Mouse (Mus musculus) heart, postnatal 0 days (tissue): ENCODE data around the gene Susd5. TPM values are rescaled to one million over a fixed set of nuclear protein-coding genes. Genes with fewer than 3 reads are reported as not detected.

Source experiments
- ATAC-seq: fragments of 200-750 bp; cut with Nextera tagmentation; 2 replicates; pipeline ENCODE4 v1.8.0; 2017; ENCODE audit warnings: low read depth, moderate number of reproducible peaks, moderate library complexity; ENCODE audit not compliant: insufficient read depth
- DNase-seq: peaks from one replicate; pipeline ENCODE4 v3.0.0-alpha.2; 2016; ENCODE audit warnings: low spot score
- H3K27ac ChIP-seq: fragments of 300-500 bp; sonication (generic); 2 replicates; pipeline ENCODE4 v1.5.1; 2014; ENCODE audit warnings: low read depth, mild to moderate bottlenecking
- H3K27me3 ChIP-seq: fragments of 300-500 bp; sonication (generic); 2 replicates; pipeline ENCODE4 v1.6.1; 2014; ENCODE audit warnings: low read length, mixed read lengths; ENCODE audit not compliant: control insufficient read depth, insufficient read depth
- H3K36me3 ChIP-seq: fragments of 300-500 bp; sonication (generic); replicated peaks from 2 replicates; pipeline ENCODE4 v1.6.1; 2014; ENCODE audit warnings: low read length, mixed read lengths; ENCODE audit not compliant: control insufficient read depth, insufficient read depth
- H3K4me1 ChIP-seq: fragments of 300-500 bp; sonication (generic); 2 replicates; pipeline ENCODE4 v1.6.1; 2014; ENCODE audit warnings: antibody characterized with exemption; ENCODE audit not compliant: control insufficient read depth, insufficient read depth
- H3K4me2 ChIP-seq: fragments of 300-500 bp; sonication (generic); 2 replicates; pipeline ENCODE4 v1.6.1; 2014; ENCODE audit warnings: low read depth, mild to moderate bottlenecking, low read length, moderate library complexity
- H3K4me3 ChIP-seq: fragments of 300-500 bp; sonication (generic); 2 replicates; pipeline ENCODE4 v1.5.1; 2014; ENCODE audit warnings: low read depth, low read length
- H3K9ac ChIP-seq: fragments of 300-500 bp; sonication (generic); replicated peaks from 2 replicates; pipeline ENCODE4 v1.6.1; 2014; ENCODE audit warnings: low read depth, low read length, mixed read lengths
- H3K9me3 ChIP-seq: fragments of 300-500 bp; sonication (generic); replicated peaks from 2 replicates; pipeline ENCODE4 v1.6.1; 2016; ENCODE audit warnings: low read length; ENCODE audit not compliant: control insufficient read depth
- CTCF ChIP-seq: IDR thresholded peaks from 2 replicates; pipeline ENCODE4 v1.5.1; 2016; ENCODE audit warnings: antibody characterized with exemption, control low read depth, low read depth
- EP300 ChIP-seq: IDR thresholded peaks from 2 replicates; pipeline ENCODE4 v1.6.1; 2016; ENCODE audit warnings: antibody characterized with exemption, low read depth
- WGBS: fragments of 180-500 bp; shearing (Covaris S2); extraction: QIAGEN DNeasy Blood & Tissue Kit; methylation state at CpG from one replicate; pipeline ENCODE4 v1.1.7; 2014; 5-methylcytosine and 5-hydroxymethylcytosine counted together
- polyA plus RNA-seq: library from polyadenylated mRNA; unstranded; fragments of >200 nt; fragmentation: Nextera tagmentation; extraction: Ambion mirVana; gene quantifications from 2 replicates; pipeline ENCODE4 v1.2.1, GENCODE M21; 2015
- total RNA-seq: library from RNA; depleted of rRNA; stranded (reverse); fragments of >200 nt; gene quantifications from 2 replicates; pipeline ENCODE4 v1.2.3, GENCODE M21; 2014; ENCODE audit warnings: low replicate concordance

Susd5 gene
- total and polyA plus RNA-seq, 2 experiments from 2014 or later, result 0.19 to 0.25 TPM

DNA sequence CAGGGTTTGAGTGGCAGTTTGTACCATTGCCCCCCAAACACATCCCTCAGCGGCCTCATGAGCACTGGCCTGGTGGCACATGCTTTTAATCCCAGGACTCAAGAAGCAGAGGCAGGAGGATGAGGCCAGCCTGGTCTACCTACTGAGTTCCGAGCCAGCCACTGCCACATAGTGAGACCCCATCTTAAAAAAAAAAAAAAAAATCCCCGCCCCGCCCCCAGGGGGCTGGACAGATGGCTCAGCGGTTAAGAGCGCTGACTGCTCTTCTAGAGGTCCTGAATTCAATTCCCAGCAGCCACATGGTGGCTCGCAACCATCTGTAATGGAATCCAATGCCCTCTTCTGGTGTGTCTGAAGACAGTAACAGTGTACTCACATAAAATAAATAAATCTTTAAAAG, 6.8 kb upstream of the Susd5 start:
- Histone ChIP-seq H3K27ac (no peak overlapping the region), H3K27me3 (0 out of 2 replicates have a peak, but pooled peaks cover 2% of the 10 kb centered on the region), H3K4me3 (no peak overlapping the region), H3K36me3 (no peaks in the 10 kb centered on the region), H3K9ac (no peak overlapping the region), H3K4me2 (no peak overlapping the region), H3K9me3 (no peaks in the 10 kb centered on the region), H3K4me1 (no peaks in the 10 kb centered on the region)
- TF ChIP-seq CTCF (no peak), EP300 (no peak)
- DNase-seq (no peak), ATAC-seq (no peak)
- WGBS, result 78% methylated on average over 7 of the region's 7 CpGs

DNA sequence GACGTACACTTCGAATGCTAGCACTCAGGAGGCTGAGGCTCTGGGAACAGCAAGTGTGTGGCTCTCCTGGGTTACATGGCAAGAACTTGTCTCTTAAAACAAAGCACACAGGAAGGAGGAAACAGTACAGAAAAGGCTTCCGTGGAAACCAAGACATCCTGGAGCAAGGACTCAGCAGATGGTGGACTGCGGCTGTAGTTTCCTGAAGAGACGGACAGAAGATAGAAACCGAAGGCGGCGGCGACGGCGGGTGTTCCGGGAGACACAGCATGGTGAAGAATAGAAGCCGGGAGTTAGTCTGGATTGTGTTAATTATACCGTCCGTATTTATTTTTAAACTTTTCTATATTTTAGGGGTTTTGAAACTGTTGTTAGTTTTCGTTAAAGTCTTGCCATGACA, 6.2 kb upstream of the Susd5 start:
- WGBS, result 79% methylated on average over 16 of the region's 16 CpGs
- H3K4me3 ChIP-seq, result no peak overlapping the region

DNA sequence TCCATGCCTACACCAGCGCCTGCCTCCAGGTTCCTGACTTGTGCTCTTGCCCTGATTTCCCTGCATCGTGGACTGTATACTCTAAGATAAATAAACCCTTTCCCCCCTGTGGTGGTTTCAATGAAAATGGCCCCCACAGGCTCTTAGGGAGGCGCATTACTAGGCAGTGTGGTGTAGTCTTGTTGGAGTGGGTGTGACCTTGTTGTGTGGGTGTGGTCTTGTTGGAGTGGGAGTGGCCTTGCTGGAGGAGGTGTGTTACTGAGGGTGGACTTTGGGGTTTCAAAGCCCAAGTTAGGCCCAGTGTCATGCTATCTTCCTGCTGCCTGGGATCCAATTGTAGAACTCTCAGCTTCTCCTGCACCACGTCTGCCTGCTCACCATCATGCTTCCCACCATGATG, 4.9 kb upstream of the Susd5 start:
- Histone ChIP-seq H3K4me1 (no peaks in the 10 kb centered on the region), H3K9ac (no peak overlapping the region), H3K36me3 (no peaks in the 10 kb centered on the region), H3K27ac (no peak overlapping the region), H3K27me3 (peaks cover 20% of the 10 kb centered on the region), H3K4me3 (no peak overlapping the region), H3K4me2 (no peak overlapping the region), H3K9me3 (no peaks in the 10 kb centered on the region)
- DNase-seq (no peak), ATAC-seq (no peak)
- TF ChIP-seq EP300, result no peak
- no peak for TF ChIP-seq CTCF
- 73% methylated on average over 4 of the region's 4 CpGs for WGBS

More for the DNA sequence above, 6.2 kb upstream of the Susd5 start:
- DNase-seq (no peak), ATAC-seq (no peak)
- H3K36me3 ChIP-seq, result no peaks in the 10 kb centered on the region
- no peaks in the 10 kb centered on the region for H3K9me3 ChIP-seq
- H3K9ac ChIP-seq, result no peak overlapping the region
- no peak for TF ChIP-seq EP300
- TF ChIP-seq CTCF, result no peak
- no peaks in the 10 kb centered on the region for H3K4me1 ChIP-seq
- H3K27ac ChIP-seq, result no peak overlapping the region
- H3K4me2 ChIP-seq, result no peak overlapping the region
- 0 out of 2 replicates have a peak, but pooled peaks cover 8% of the 10 kb centered on the region for H3K27me3 ChIP-seq

DNA sequence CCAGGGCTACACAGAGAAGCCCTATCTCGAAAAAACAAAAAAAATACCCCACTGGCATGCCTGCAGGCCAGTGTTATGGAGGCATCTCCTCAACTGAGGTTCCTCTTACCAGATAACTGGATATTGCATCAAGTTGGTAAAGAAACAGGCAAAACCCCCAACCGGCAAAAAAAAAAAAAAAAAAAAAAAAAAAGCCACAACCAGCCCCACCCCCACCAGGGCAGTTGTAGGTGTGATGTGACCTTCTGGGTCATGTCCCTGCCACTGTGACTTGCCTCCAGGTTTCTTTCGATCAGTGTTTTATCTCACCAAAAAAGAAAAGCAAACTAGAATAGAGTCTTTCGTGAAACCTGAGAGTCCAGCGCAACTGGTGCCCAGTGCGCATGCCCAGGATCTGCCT, 4.1 kb upstream of the Susd5 start:
- no peak for TF ChIP-seq EP300
- TF ChIP-seq CTCF, result no peak
- H3K4me2 ChIP-seq, result no peak overlapping the region

DNA sequence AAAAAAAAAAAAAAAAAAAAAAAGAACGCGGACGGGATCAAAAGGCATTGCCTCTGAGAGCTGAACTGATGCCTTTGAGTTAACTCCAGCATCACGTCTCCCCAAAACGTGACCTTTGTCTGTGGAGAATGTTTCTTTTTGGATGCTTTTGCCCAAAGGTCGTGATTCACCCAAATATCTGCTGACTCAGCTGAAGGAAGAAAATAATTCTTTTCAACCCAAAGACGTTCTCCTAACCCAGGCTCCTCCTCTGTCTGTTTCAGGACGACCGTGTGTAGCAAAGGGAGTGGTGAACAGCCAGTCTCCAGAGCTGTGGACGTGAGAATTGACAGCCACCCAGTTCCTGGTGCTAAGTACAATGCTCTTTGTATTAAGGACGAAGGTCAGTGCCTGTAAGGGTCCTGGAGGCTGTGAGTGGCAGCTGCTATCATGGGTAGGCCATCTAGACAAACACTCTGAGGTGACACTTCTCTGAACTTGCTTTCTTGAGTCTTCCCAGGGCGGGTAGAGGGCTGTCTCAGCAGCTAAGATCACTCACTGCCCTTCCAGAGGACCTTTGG, 11.6 kb downstream of the Susd5 start:
- no peaks in the 10 kb centered on the region for H3K4me1 ChIP-seq
- no peak overlapping the region for H3K4me2 ChIP-seq
- no peak for ATAC-seq
- no peak overlapping the region for H3K27ac ChIP-seq
- no peak for DNase-seq
- H3K36me3 ChIP-seq, result no peaks in the 10 kb centered on the region
- H3K9ac ChIP-seq, result no peak overlapping the region
- TF ChIP-seq CTCF (no peak), EP300 (no peak)
- WGBS, result 54% methylated on average over 12 of the region's 12 CpGs
- no peak overlapping the region for H3K4me3 ChIP-seq
- H3K27me3 ChIP-seq, result no peaks in the 10 kb centered on the region
- H3K9me3 ChIP-seq, result no peaks in the 10 kb centered on the region

More for the DNA sequence above, 4.1 kb upstream of the Susd5 start:
- H3K36me3 ChIP-seq, result no peaks in the 10 kb centered on the region
- WGBS, result 71% methylated on average over 6 of the region's 6 CpGs
- H3K9ac ChIP-seq, result no peak overlapping the region
- H3K4me3 ChIP-seq, result no peak overlapping the region
- no peak overlapping the region for H3K27ac ChIP-seq
- H3K27me3 ChIP-seq, result peaks cover 28% of the 10 kb centered on the region
- no peaks in the 10 kb centered on the region for H3K4me1 ChIP-seq
- ATAC-seq (no peak), DNase-seq (no peak)
- no peaks in the 10 kb centered on the region for H3K9me3 ChIP-seq

DNA sequence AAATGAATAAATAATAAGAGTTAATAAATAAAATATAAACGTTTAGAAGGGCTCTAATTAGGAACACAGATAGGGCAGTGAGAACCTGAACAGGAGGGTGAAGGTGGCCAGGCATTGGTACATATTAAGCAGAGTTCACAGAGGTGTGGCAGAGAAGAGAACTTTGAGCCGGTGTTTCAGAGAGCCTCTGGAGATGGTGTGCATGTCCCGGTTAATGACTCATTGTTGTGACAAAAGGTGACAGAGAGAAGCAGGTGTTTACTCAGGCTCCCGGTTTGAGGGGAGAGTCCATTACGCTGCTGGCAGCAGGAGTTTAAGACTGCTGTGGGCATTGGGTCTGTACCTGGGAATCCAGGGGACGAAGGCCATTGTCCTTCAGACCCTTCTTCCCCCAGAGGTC, 12.4 kb downstream of the Susd5 start:
- Histone ChIP-seq H3K27ac (no peak overlapping the region), H3K9me3 (no peaks in the 10 kb centered on the region), H3K9ac (no peak overlapping the region), H3K27me3 (no peaks in the 10 kb centered on the region), H3K4me1 (no peaks in the 10 kb centered on the region), H3K4me2 (no peak overlapping the region), H3K36me3 (no peaks in the 10 kb centered on the region), H3K4me3 (no peak overlapping the region)
- TF ChIP-seq CTCF, result no peak
- TF ChIP-seq EP300, result no peak
- DNase-seq (no peak), ATAC-seq (no peak)
- 54% methylated on average over 6 of the region's 6 CpGs for WGBS
